Mouse (Mus musculus) MEL (cell line): ENCODE results near the gene Amigo3. TPM values are rescaled to one million over a fixed set of nuclear protein-coding genes. Genes with fewer than 3 reads are reported as not detected.
A peak's percentile ranks its signal among the peaks of the same experiment; 100 is the strongest.

Experiments
- E2F4 ChIP-seq: IDR thresholded peaks from 2 replicates; pipeline ENCODE4 v1.6.1; 2011; ENCODE audit warnings: low read depth, low read length, improper control_type of control experiment, borderline replicate concordance
- ETS1 ChIP-seq: IDR thresholded peaks from 2 replicates; pipeline ENCODE4 v1.6.1; 2012; ENCODE audit warnings: low read depth, mild to moderate bottlenecking, inconsistent platforms, low read length, improper control_type of control experiment, moderate library complexity
- NELFE ChIP-seq: IDR thresholded peaks from 2 replicates; pipeline ENCODE4 v1.6.1; 2011; ENCODE audit warnings: low read depth, low read length, improper control_type of control experiment
- POLR2AphosphoS2 ChIP-seq: IDR thresholded peaks from 2 replicates; pipeline ENCODE4 v1.6.1; 2011; ENCODE audit warnings: low read length, improper control_type of control experiment
- polyA plus RNA-seq, 2 experiments: library from polyadenylated mRNA; stranded (reverse) in 1 of 2; unstranded in 1 of 2; fragments of >175 nt in 1 of 2; fragments of >200 nt in 1 of 2; gene quantifications; 2 replicates each; pipeline versions ENCODE4 v1.2.1 to v1.2.4; 2012; ENCODE audit warnings: low replicate concordance in 2 of 2, low read depth in 1 of 2; ENCODE audit not compliant: insufficient read length in 2 of 2, insufficient read depth in 1 of 2, missing spikeins in 1 of 2
- total RNA-seq: library from RNA; depleted of rRNA; stranded (reverse); fragments of 300-350 nt; gene quantifications from 2 replicates; pipeline ENCODE4 v1.2.3, GENCODE M21; 2012; rRNA removed

Amigo3 gene
- total and polyA plus RNA-seq, 3 experiments: 2.2 to 3.4 TPM; not detected in 1

GRCm38 (mm10) chr9:108104766-108105548 lies 52.0 kb downstream of the Amigo3 start (continued):
- TF ChIP-seq ETS1 (peak; percentile 55; the same call in 1 of the 2 replicates), NELFE (peak; percentile 50), E2F4 (no peak), POLR2AphosphoS2 (no peak)

Other genes starting within 250 kb of the Amigo3 start
- gene Rbm6, start 179.9 kb upstream of the Amigo3 start, total RNA-seq: 54.2 and 55.8 TPM in 2 replicates
- gene Rbm6, start 179.9 kb upstream of the Amigo3 start, polyA plus RNA-seq: 100 to 1,000 TPM in 1 of 2 experiments, 10 to 100 TPM in 1; 55.7 to 521 TPM
- gene Mon1a, start 165.0 kb upstream of the Amigo3 start, total RNA-seq: 10.1 and 11.5 TPM in 2 replicates
- gene Mon1a, start 165.0 kb upstream of the Amigo3 start, polyA plus RNA-seq: 10 to 100 TPM in 1 of 2 experiments, not detected in 1; 13.5 TPM
- gene Mst1r, start 146.3 kb upstream of the Amigo3 start, total RNA-seq: 136 and 149 TPM in 2 replicates
- gene Mst1r, start 146.3 kb upstream of the Amigo3 start, polyA plus RNA-seq: 100 to 1,000 TPM in 1 of 2 experiments, not detected in 1; 133 TPM
- not detected in 2 replicates for gene Actl11, start 124.7 kb upstream of the Amigo3 start, total RNA-seq
- not detected for gene Actl11, start 124.7 kb upstream of the Amigo3 start, polyA plus RNA-seq
- gene Camkv, start 117.5 kb upstream of the Amigo3 start, total RNA-seq: 0.08 and 0.39 TPM in 2 replicates
- under 1 TPM in 1 of 2 experiments, not detected in 1; 0.14 TPM for gene Camkv, start 117.5 kb upstream of the Amigo3 start, polyA plus RNA-seq
- 37.3 and 43.6 TPM in 2 replicates for gene Traip, start 103.0 kb upstream of the Amigo3 start, total RNA-seq
- gene Traip, start 103.0 kb upstream of the Amigo3 start, polyA plus RNA-seq: 10 to 100 TPM in 1 of 2 experiments, not detected in 1; 65.2 TPM
- 15.8 and 18.1 TPM in 2 replicates for gene Uba7, start 77.7 kb upstream of the Amigo3 start, total RNA-seq
- 10 to 100 TPM in 1 of 2 experiments, not detected in 1; 44.1 TPM for gene Uba7, start 77.7 kb upstream of the Amigo3 start, polyA plus RNA-seq
- gene Gm20661, start 70.1 kb upstream of the Amigo3 start, total RNA-seq: 0.26 and 0.35 TPM in 2 replicates
- gene Gm20661, start 70.1 kb upstream of the Amigo3 start, polyA plus RNA-seq: under 1 TPM in 1 of 2 experiments, not detected in 1; 0.85 TPM
- 54.1 and 65.3 TPM in 2 replicates for gene Inka1, start 67.3 kb upstream of the Amigo3 start, total RNA-seq
- gene Inka1, start 67.3 kb upstream of the Amigo3 start, polyA plus RNA-seq: 10 to 100 TPM in 1 of 2 experiments, not detected in 1; 60.7 TPM
- 0.65 and 1.5 TPM in 2 replicates for gene Cdhr4, start 60.7 kb upstream of the Amigo3 start, total RNA-seq
- gene Cdhr4, start 60.7 kb upstream of the Amigo3 start, polyA plus RNA-seq: 1 to 10 TPM in 1 of 2 experiments, not detected in 1; 4.4 TPM
- 0.62 and 0.73 TPM in 2 replicates for gene Gm20662, start 56.8 kb upstream of the Amigo3 start, total RNA-seq
- gene Gm20662, start 56.8 kb upstream of the Amigo3 start, polyA plus RNA-seq: 1 to 10 TPM in 1 of 2 experiments, not detected in 1; 1.2 TPM
- gene Ip6k1, start 50.7 kb upstream of the Amigo3 start, total RNA-seq: 35.5 and 37.2 TPM in 2 replicates
- 10 to 100 TPM; 31.8 to 59.1 TPM for gene Ip6k1, start 50.7 kb upstream of the Amigo3 start, polyA plus RNA-seq
- 38.1 and 50.4 TPM in 2 replicates for gene Gmppb, start 3.9 kb upstream of the Amigo3 start, total RNA-seq
- gene Gmppb, start 3.9 kb upstream of the Amigo3 start, polyA plus RNA-seq: 10 to 100 TPM in 1 of 2 experiments, not detected in 1; 26.2 TPM
- gene Mst1, start 27.3 kb downstream of the Amigo3 start, total RNA-seq: 1.6 and 4.6 TPM in 2 replicates
- 1 to 10 TPM in 1 of 2 experiments, not detected in 1; 10.0 TPM for gene Mst1, start 27.3 kb downstream of the Amigo3 start, polyA plus RNA-seq
- 24.9 and 28.5 TPM in 2 replicates for gene Rnf123, start 30.2 kb downstream of the Amigo3 start, total RNA-seq
- 10 to 100 TPM in 1 of 2 experiments, not detected in 1; 74.8 TPM for gene Rnf123, start 30.2 kb downstream of the Amigo3 start, polyA plus RNA-seq
- 57.5 and 76.1 TPM in 2 replicates for gene Apeh, start 41.4 kb downstream of the Amigo3 start, total RNA-seq
- gene Apeh, start 41.4 kb downstream of the Amigo3 start, polyA plus RNA-seq: 10 to 100 TPM in 1 of 2 experiments, not detected in 1; 69.0 TPM
- gene Bsn, start 137.2 kb downstream of the Amigo3 start, total RNA-seq: 2.7 and 3.5 TPM in 2 replicates
- gene Bsn, start 137.2 kb downstream of the Amigo3 start, polyA plus RNA-seq: 1 to 10 TPM in 1 of 2 experiments, not detected in 1; 5.6 TPM
- 7.8 and 8.1 TPM in 2 replicates for gene Dag1, start 210.8 kb downstream of the Amigo3 start, total RNA-seq
- 10 to 100 TPM in 1 of 2 experiments, not detected in 1; 27.6 TPM for gene Dag1, start 210.8 kb downstream of the Amigo3 start, polyA plus RNA-seq
- gene Nicn1, start 237.3 kb downstream of the Amigo3 start, total RNA-seq: 1.6 and 2.0 TPM in 2 replicates
- gene Nicn1, start 237.3 kb downstream of the Amigo3 start, polyA plus RNA-seq: 1 to 10 TPM in 1 of 2 experiments, not detected in 1; 4.7 TPM
- 0.15 and 0.26 TPM in 2 replicates for gene Amt, start 243.7 kb downstream of the Amigo3 start, total RNA-seq
- under 1 TPM in 1 of 2 experiments, not detected in 1; 0.58 TPM for gene Amt, start 243.7 kb downstream of the Amigo3 start, polyA plus RNA-seq